Mouse (Mus musculus): ENCODE data around the gene Dhx38. TPM values are rescaled to one million over a fixed set of nuclear protein-coding genes. Genes with fewer than 3 reads are reported as not detected.

Gene Dhx38
- polyA plus RNA-seq, 1 experiment, result 20.7 TPM

GRCm38 (mm10) chr8:109584830-109585229 is 19.2 kb upstream of the Dhx38 start:
- Histone ChIP-seq H3K4me1 (ENCODE audit: control insufficient read depth, insufficient read depth, low read length) (no peaks in the 10 kb centered on the region), H3K27me3 (ENCODE audit: control insufficient read depth, insufficient read depth, low read length) (no peaks in the 10 kb centered on the region), H3K4me3 (ENCODE audit: control insufficient read depth, low read depth, low read length) (no peak overlapping the region), H3K27ac (ENCODE audit: control insufficient read depth, insufficient read depth, low read depth, low read length) (no peak overlapping the region), H3K36me3 (ENCODE audit: control insufficient read depth, insufficient read depth, low read length) (no peaks in the 10 kb centered on the region)
- TF ChIP-seq CTCF (IDR thresholded peaks at IDR 0.05; ENCODE audit: control insufficient read depth, insufficient read depth, insufficient replicate concordance, low read depth, low read length) (no peak), POLR2A (IDR thresholded peaks at IDR 0.05; ENCODE audit: control insufficient read depth, low read depth, low read length) (no peak)

GRCm38 (mm10) chr8:109584293-109584692 is 18.6 kb upstream of the Dhx38 start:
- H3K27me3 ChIP-seq (ENCODE audit: control insufficient read depth, insufficient read depth, low read length), result no peaks in the 10 kb centered on the region
- H3K36me3 ChIP-seq (ENCODE audit: control insufficient read depth, insufficient read depth, low read length), result no peaks in the 10 kb centered on the region
- no peaks in the 10 kb centered on the region for H3K4me1 ChIP-seq (ENCODE audit: control insufficient read depth, insufficient read depth, low read length)
- no peak overlapping the region for H3K27ac ChIP-seq (ENCODE audit: control insufficient read depth, insufficient read depth, low read depth, low read length)
- no peak for TF ChIP-seq CTCF (IDR thresholded peaks at IDR 0.05; ENCODE audit: control insufficient read depth, insufficient read depth, insufficient replicate concordance, low read depth, low read length)
- TF ChIP-seq POLR2A (IDR thresholded peaks at IDR 0.05; ENCODE audit: control insufficient read depth, low read depth, low read length), result no peak
- H3K4me3 ChIP-seq (ENCODE audit: control insufficient read depth, low read depth, low read length), result no peak overlapping the region

- no peak for TF ChIP-seq POLR2A (IDR thresholded peaks at IDR 0.05; ENCODE audit: control insufficient read depth, low read depth, low read length)
- no peak for TF ChIP-seq CTCF (IDR thresholded peaks at IDR 0.05; ENCODE audit: control insufficient read depth, insufficient read depth, insufficient replicate concordance, low read depth, low read length)
- no peaks in the 10 kb centered on the region for H3K27me3 ChIP-seq (ENCODE audit: control insufficient read depth, insufficient read depth, low read length)
- H3K4me3 ChIP-seq (ENCODE audit: control insufficient read depth, low read depth, low read length), result no peak within 1 kb of the TSS
- no peak within 1 kb of the TSS for H3K27ac ChIP-seq (ENCODE audit: control insufficient read depth, insufficient read depth, low read depth, low read length)
- H3K36me3 ChIP-seq (ENCODE audit: control insufficient read depth, insufficient read depth, low read length), result no peaks in the 10 kb centered on the region
- H3K4me1 ChIP-seq (ENCODE audit: control insufficient read depth, insufficient read depth, low read length), result no peaks in the 10 kb centered on the region
Observed at GRCm38 (mm10) chr8:109578900-109579301, 13.2 kb upstream of the Dhx38 start, which contains the start of gene Hp. Gene Hp (minus strand): TSS chr8:109579172.

- Histone ChIP-seq H3K27ac (ENCODE audit: control insufficient read depth, insufficient read depth, low read depth, low read length) (no peak overlapping the region), H3K4me3 (ENCODE audit: control insufficient read depth, low read depth, low read length) (no peak overlapping the region), H3K27me3 (ENCODE audit: control insufficient read depth, insufficient read depth, low read length) (no peaks in the 10 kb centered on the region), H3K4me1 (ENCODE audit: control insufficient read depth, insufficient read depth, low read length) (no peaks in the 10 kb centered on the region), H3K36me3 (ENCODE audit: control insufficient read depth, insufficient read depth, low read length) (peaks cover 1% of the 10 kb centered on the region; the same call in 1 of the 2 replicates)
- TF ChIP-seq POLR2A (IDR thresholded peaks at IDR 0.05; ENCODE audit: control insufficient read depth, low read depth, low read length) (no peak), CTCF (IDR thresholded peaks at IDR 0.05; ENCODE audit: control insufficient read depth, insufficient read depth, insufficient replicate concordance, low read depth, low read length) (no peak)
Observed at GRCm38 (mm10) chr8:109576311-109576710, 10.7 kb upstream of the Dhx38 start.

- H3K27ac ChIP-seq (ENCODE audit: control insufficient read depth, insufficient read depth, low read depth, low read length), result no peak overlapping the region
- no peak for TF ChIP-seq CTCF (IDR thresholded peaks at IDR 0.05; ENCODE audit: control insufficient read depth, insufficient read depth, insufficient replicate concordance, low read depth, low read length)
- H3K27me3 ChIP-seq (ENCODE audit: control insufficient read depth, insufficient read depth, low read length), result no peaks in the 10 kb centered on the region
- peaks cover 1% of the 10 kb centered on the region; the same call in 1 of the 2 replicates for H3K36me3 ChIP-seq (ENCODE audit: control insufficient read depth, insufficient read depth, low read length)
- no peak overlapping the region for H3K4me3 ChIP-seq (ENCODE audit: control insufficient read depth, low read depth, low read length)
- peaks cover 3% of the 10 kb centered on the region; the same call in 1 of the 2 replicates for H3K4me1 ChIP-seq (ENCODE audit: control insufficient read depth, insufficient read depth, low read length)
Observed at GRCm38 (mm10) chr8:109571139-109571538, 5.5 kb upstream of the Dhx38 start.

- TF ChIP-seq POLR2A (IDR thresholded peaks at IDR 0.05; ENCODE audit: control insufficient read depth, low read depth, low read length), result no peak
- TF ChIP-seq CTCF (IDR thresholded peaks at IDR 0.05; ENCODE audit: control insufficient read depth, insufficient read depth, insufficient replicate concordance, low read depth, low read length), result no peak
- Histone ChIP-seq H3K4me3 (ENCODE audit: control insufficient read depth, low read depth, low read length) (peak overlapping the region; percentile 100), H3K27me3 (ENCODE audit: control insufficient read depth, insufficient read depth, low read length) (no peaks in the 10 kb centered on the region), H3K36me3 (ENCODE audit: control insufficient read depth, insufficient read depth, low read length) (no peaks in the 10 kb centered on the region; the same call in 1 of the 2 replicates), H3K4me1 (ENCODE audit: control insufficient read depth, insufficient read depth, low read length) (peaks cover 3% of the 10 kb centered on the region; the same call in 1 of the 2 replicates), H3K27ac (ENCODE audit: control insufficient read depth, insufficient read depth, low read depth, low read length) (no peak overlapping the region)
Observed at GRCm38 (mm10) chr8:109564766-109565165, 895 bp downstream of the Dhx38 start.

GRCm38 (mm10) chr8:109563881-109564280 is 1.8 kb downstream of the Dhx38 start:
- TF ChIP-seq POLR2A (IDR thresholded peaks at IDR 0.05; ENCODE audit: control insufficient read depth, low read depth, low read length) (no peak), CTCF (IDR thresholded peaks at IDR 0.05; ENCODE audit: control insufficient read depth, insufficient read depth, insufficient replicate concordance, low read depth, low read length) (no peak)
- H3K36me3 ChIP-seq (ENCODE audit: control insufficient read depth, insufficient read depth, low read length), result peaks cover 2% of the 10 kb centered on the region
- no peak overlapping the region for H3K4me3 ChIP-seq (ENCODE audit: control insufficient read depth, low read depth, low read length)

GRCm38 (mm10) chr8:109551663-109552062 is 14.0 kb downstream of the Dhx38 start:
- Histone ChIP-seq H3K4me3 (ENCODE audit: control insufficient read depth, low read depth, low read length) (no peak overlapping the region), H3K27me3 (ENCODE audit: control insufficient read depth, insufficient read depth, low read length) (no peaks in the 10 kb centered on the region), H3K4me1 (ENCODE audit: control insufficient read depth, insufficient read depth, low read length) (no peaks in the 10 kb centered on the region), H3K27ac (ENCODE audit: control insufficient read depth, insufficient read depth, low read depth, low read length) (no peak overlapping the region), H3K36me3 (ENCODE audit: control insufficient read depth, insufficient read depth, low read length) (peaks cover 2% of the 10 kb centered on the region)
- TF ChIP-seq CTCF (IDR thresholded peaks at IDR 0.05; ENCODE audit: control insufficient read depth, insufficient read depth, insufficient replicate concordance, low read depth, low read length) (peak; percentile 47; the same call in 1 of the 2 replicates), POLR2A (IDR thresholded peaks at IDR 0.05; ENCODE audit: control insufficient read depth, low read depth, low read length) (no peak)

More at GRCm38 (mm10) chr8:109563881-109564280, 1.8 kb downstream of the Dhx38 start:
- H3K27me3 ChIP-seq (ENCODE audit: control insufficient read depth, insufficient read depth, low read length), result no peaks in the 10 kb centered on the region
- no peak overlapping the region for H3K27ac ChIP-seq (ENCODE audit: control insufficient read depth, insufficient read depth, low read depth, low read length)
- H3K4me1 ChIP-seq (ENCODE audit: control insufficient read depth, insufficient read depth, low read length), result peaks cover 3% of the 10 kb centered on the region; the same call in 1 of the 2 replicates
